Mouse (Mus musculus): ENCODE data around the gene Zfp955a. TPM values are rescaled to one million over a fixed set of nuclear protein-coding genes. Genes with fewer than 3 reads are reported as not detected.
"Not testable (repeated sequence)": the region's sequence is repeated elsewhere in the genome, so short reads cannot be mapped to it uniquely, and the experiment has no call there.

Zfp955a gene
- 13.9 and 20.6 TPM in 2 replicates for total RNA-seq (2014; rRNA removed)
- 20.1 and 20.4 TPM in 2 replicates for polyA plus RNA-seq (2015; fragmentation: Nextera tagmentation; extraction: Ambion mirVana)

GRCm38 (mm10) chr17:33254530-33255318 lies at the start of gene Zfp955a:
Gene Zfp955a (minus strand): TSS chr17:33255145.
- H3K4me3 ChIP-seq (ENCODE audit: low read depth, low read length); H3K9me3 ChIP-seq (ENCODE audit: low read length); H3K9ac ChIP-seq (replicated peaks; ENCODE audit: low read length, poor library complexity, severe bottlenecking); H3K4me1 ChIP-seq (ENCODE audit: insufficient read depth, low read length); H3K36me3 ChIP-seq (ENCODE audit: insufficient read depth, low read length); H3K4me2 ChIP-seq (ENCODE audit: low read depth, low read length, poor library complexity, severe bottlenecking); DNase-seq (ENCODE audit: low spot score); H3K27me3 ChIP-seq (ENCODE audit: insufficient read depth, low read length); H3K27ac ChIP-seq (ENCODE audit: low read depth, low read length): not testable (repeated sequence)
- WGBS: 45% methylated on average over 1 of the region's 34 CpGs
- ATAC-seq (ENCODE audit: low FRiP score): peak; percentile 99

GRCm38 (mm10) chr17:33289876-33290149 lies 34.9 kb upstream of the Zfp955a start:
- not testable (repeated sequence) for H3K9me3 ChIP-seq (ENCODE audit: low read length); ATAC-seq (ENCODE audit: low FRiP score); H3K4me3 ChIP-seq (ENCODE audit: low read depth, low read length); H3K4me2 ChIP-seq (ENCODE audit: low read depth, low read length, poor library complexity, severe bottlenecking); H3K9ac ChIP-seq (replicated peaks; ENCODE audit: low read length, poor library complexity, severe bottlenecking); H3K27ac ChIP-seq (ENCODE audit: low read depth, low read length); H3K27me3 ChIP-seq (ENCODE audit: insufficient read depth, low read length); DNase-seq (ENCODE audit: low spot score); H3K36me3 ChIP-seq (ENCODE audit: insufficient read depth, low read length); H3K4me1 ChIP-seq (ENCODE audit: insufficient read depth, low read length)
- no CpG with 5 or more reads among the region's 9 CpGs for WGBS

GRCm38 (mm10) chr17:33289039-33289875 lies 34.3 kb upstream of the Zfp955a start, which contains the start of gene Zfp955b:
Gene Zfp955b (plus strand): TSS chr17:33289544.
- H3K27ac ChIP-seq (ENCODE audit: low read depth, low read length); H3K4me1 ChIP-seq (ENCODE audit: insufficient read depth, low read length); DNase-seq (ENCODE audit: low spot score); H3K36me3 ChIP-seq (ENCODE audit: insufficient read depth, low read length); H3K4me3 ChIP-seq (ENCODE audit: low read depth, low read length); H3K27me3 ChIP-seq (ENCODE audit: insufficient read depth, low read length); H3K9ac ChIP-seq (replicated peaks; ENCODE audit: low read length, poor library complexity, severe bottlenecking); H3K9me3 ChIP-seq (ENCODE audit: low read length); H3K4me2 ChIP-seq (ENCODE audit: low read depth, low read length, poor library complexity, severe bottlenecking): not testable (repeated sequence)
- ATAC-seq (ENCODE audit: low FRiP score): peak; percentile 100
- WGBS: no CpG with 5 or more reads among the region's 25 CpGs

- no peaks in the 10 kb centered on the region for H3K9me3 ChIP-seq (ENCODE audit: low read length)
- no peak for TF ChIP-seq CTCF (IDR thresholded peaks at IDR 0.05)
- no peak overlapping the region for H3K27ac ChIP-seq (ENCODE audit: low read depth, low read length)
- no peak overlapping the region for H3K4me2 ChIP-seq (ENCODE audit: low read depth, low read length, poor library complexity, severe bottlenecking)
- H3K4me1 ChIP-seq (ENCODE audit: insufficient read depth, low read length): no peaks in the 10 kb centered on the region
- no peaks in the 10 kb centered on the region for H3K36me3 ChIP-seq (ENCODE audit: insufficient read depth, low read length)
- no peak overlapping the region for H3K4me3 ChIP-seq (ENCODE audit: low read depth, low read length)
- 90% methylated on average over 9 of the region's 9 CpGs for WGBS
- no peak overlapping the region for H3K9ac ChIP-seq (replicated peaks; ENCODE audit: low read length, poor library complexity, severe bottlenecking)
- DNase-seq (ENCODE audit: low spot score): no peak
- no peak for ATAC-seq (ENCODE audit: low FRiP score)
- peaks cover 10% of the 10 kb centered on the region; the same call in 1 of the 2 replicates for H3K27me3 ChIP-seq (ENCODE audit: insufficient read depth, low read length)
Observed at GRCm38 (mm10) chr17:33268907-33269306, 14.0 kb upstream of the Zfp955a start.

- WGBS: 90% methylated on average over 1 of the region's 1 CpGs
- TF ChIP-seq CTCF (IDR thresholded peaks at IDR 0.05): no peak
Observed at GRCm38 (mm10) chr17:33264376-33264775, 9.4 kb upstream of the Zfp955a start, which contains the start of gene Olfr63. Gene Olfr63 (plus strand): TSS chr17:33264676.

GRCm38 (mm10) chr17:33255319-33255657 lies 343 bp upstream of the Zfp955a start:
- not testable (repeated sequence) for H3K4me1 ChIP-seq (ENCODE audit: insufficient read depth, low read length); H3K4me2 ChIP-seq (ENCODE audit: low read depth, low read length, poor library complexity, severe bottlenecking); H3K9ac ChIP-seq (replicated peaks; ENCODE audit: low read length, poor library complexity, severe bottlenecking); H3K27ac ChIP-seq (ENCODE audit: low read depth, low read length); H3K36me3 ChIP-seq (ENCODE audit: insufficient read depth, low read length); H3K4me3 ChIP-seq (ENCODE audit: low read depth, low read length); DNase-seq (ENCODE audit: low spot score); H3K9me3 ChIP-seq (ENCODE audit: low read length); H3K27me3 ChIP-seq (ENCODE audit: insufficient read depth, low read length)
- no CpG with 5 or more reads among the region's 2 CpGs for WGBS
- ATAC-seq (ENCODE audit: low FRiP score): peak; percentile 57

More at GRCm38 (mm10) chr17:33264376-33264775, 9.4 kb upstream of the Zfp955a start, which contains the start of gene Olfr63:
- no peak within 1 kb of the TSS for H3K27ac ChIP-seq (ENCODE audit: low read depth, low read length)
- H3K36me3 ChIP-seq (ENCODE audit: insufficient read depth, low read length): no peaks in the 10 kb centered on the region
- H3K4me1 ChIP-seq (ENCODE audit: insufficient read depth, low read length): no peaks in the 10 kb centered on the region
- H3K9me3 ChIP-seq (ENCODE audit: low read length): no peaks in the 10 kb centered on the region
- no peak within 1 kb of the TSS for H3K9ac ChIP-seq (replicated peaks; ENCODE audit: low read length, poor library complexity, severe bottlenecking)
- no peak within 1 kb of the TSS for H3K4me3 ChIP-seq (ENCODE audit: low read depth, low read length)
- H3K4me2 ChIP-seq (ENCODE audit: low read depth, low read length, poor library complexity, severe bottlenecking): no peak within 1 kb of the TSS
- no peak for ATAC-seq (ENCODE audit: low FRiP score)
- H3K27me3 ChIP-seq (ENCODE audit: insufficient read depth, low read length): peaks cover 10% of the 10 kb centered on the region; the same call in 1 of the 2 replicates
- DNase-seq (ENCODE audit: low spot score): no peak

- not testable (repeated sequence) for H3K9ac ChIP-seq (replicated peaks; ENCODE audit: low read length, poor library complexity, severe bottlenecking); ATAC-seq (ENCODE audit: low FRiP score); H3K27ac ChIP-seq (ENCODE audit: low read depth, low read length); H3K27me3 ChIP-seq (ENCODE audit: insufficient read depth, low read length); H3K9me3 ChIP-seq (ENCODE audit: low read length); H3K4me1 ChIP-seq (ENCODE audit: insufficient read depth, low read length); DNase-seq (ENCODE audit: low spot score); H3K4me3 ChIP-seq (ENCODE audit: low read depth, low read length); H3K4me2 ChIP-seq (ENCODE audit: low read depth, low read length, poor library complexity, severe bottlenecking); H3K36me3 ChIP-seq (ENCODE audit: insufficient read depth, low read length)
- 95% methylated on average over 1 of the region's 1 CpGs for WGBS
Observed at GRCm38 (mm10) chr17:33236646-33237045, 18.3 kb downstream of the Zfp955a start.

All from midbrain, postnatal 0 days (tissue).